Mouse (Mus musculus): ENCODE measurements around the gene Pdf. TPM values are rescaled to one million over a fixed set of nuclear protein-coding genes. Genes with fewer than 3 reads are reported as not detected.
"Not testable (repeated sequence)": the region's sequence is repeated elsewhere in the genome, so short reads cannot be mapped to it uniquely, and the experiment has no call there.

Gene Pdf
- polyA plus RNA-seq, 1 experiment from 2014 or later, result 53.2 TPM

- Histone ChIP-seq H3K27me3 (ENCODE audit: control insufficient read depth, insufficient read depth, low read length) (no peaks in the 10 kb centered on the region), H3K36me3 (ENCODE audit: control insufficient read depth, insufficient read depth) (no peaks in the 10 kb centered on the region), H3K9ac (ENCODE audit: low read length) (no peak overlapping the region), H3K4me2 (ENCODE audit: low read depth, low read length) (no peak overlapping the region), H3K4me1 (ENCODE audit: control insufficient read depth, insufficient read depth, low read length) (peaks cover 15% of the 10 kb centered on the region), H3K9me3 (replicated peaks; ENCODE audit: control insufficient read depth, low read length) (no peaks in the 10 kb centered on the region; the same call in 1 of the 2 replicates), H3K27ac (ENCODE audit: low read length) (no peak overlapping the region), H3K4me3 (ENCODE audit: low read length) (no peak overlapping the region)
- no peak for ATAC-seq (replicated peaks; ENCODE audit: extremely low read depth, insufficient read depth, low FRiP score)
- 74% methylated on average over 3 of the region's 3 CpGs for WGBS
Observed at GRCm38 (mm10) chr8:107029310-107029709, 19.1 kb downstream of the Pdf start.

- Histone ChIP-seq H3K27me3 (ENCODE audit: control insufficient read depth, insufficient read depth, low read length) (no peaks in the 10 kb centered on the region), H3K4me2 (ENCODE audit: low read depth, low read length) (no peak overlapping the region), H3K4me3 (ENCODE audit: low read length) (no peak overlapping the region), H3K36me3 (ENCODE audit: control insufficient read depth, insufficient read depth) (no peaks in the 10 kb centered on the region), H3K4me1 (ENCODE audit: control insufficient read depth, insufficient read depth, low read length) (no peaks in the 10 kb centered on the region), H3K27ac (ENCODE audit: low read length) (no peak overlapping the region), H3K9ac (ENCODE audit: low read length) (no peak overlapping the region), H3K9me3 (replicated peaks; ENCODE audit: control insufficient read depth, low read length) (no peaks in the 10 kb centered on the region)
- WGBS, result 83% methylated on average over 8 of the region's 8 CpGs
- ATAC-seq (replicated peaks; ENCODE audit: extremely low read depth, insufficient read depth, low FRiP score), result no peak
Observed at GRCm38 (mm10) chr8:107023479-107023878, 24.9 kb downstream of the Pdf start.

- Histone ChIP-seq H3K27ac (ENCODE audit: low read length) (no peak overlapping the region), H3K4me3 (ENCODE audit: low read length) (no peak overlapping the region), H3K4me1 (ENCODE audit: control insufficient read depth, insufficient read depth, low read length) (no peaks in the 10 kb centered on the region), H3K9ac (ENCODE audit: low read length) (no peak overlapping the region), H3K36me3 (ENCODE audit: control insufficient read depth, insufficient read depth) (peaks cover 7% of the 10 kb centered on the region; the same call in 1 of the 2 replicates), H3K9me3 (replicated peaks; ENCODE audit: control insufficient read depth, low read length) (no peaks in the 10 kb centered on the region), H3K27me3 (ENCODE audit: control insufficient read depth, insufficient read depth, low read length) (no peaks in the 10 kb centered on the region), H3K4me2 (ENCODE audit: low read depth, low read length) (no peak overlapping the region)
- no peak for ATAC-seq (replicated peaks; ENCODE audit: extremely low read depth, insufficient read depth, low FRiP score)
- WGBS, result 70% methylated on average over 1 of the region's 1 CpGs
Observed at GRCm38 (mm10) chr8:107014915-107015314, 33.5 kb downstream of the Pdf start.

GRCm38 (mm10) chr8:107012666-107013065 lies 35.7 kb downstream of the Pdf start:
- no peaks in the 10 kb centered on the region for H3K9me3 ChIP-seq (replicated peaks; ENCODE audit: control insufficient read depth, low read length)
- H3K36me3 ChIP-seq (ENCODE audit: control insufficient read depth, insufficient read depth), result peaks cover 7% of the 10 kb centered on the region; the same call in 1 of the 2 replicates
- 83% methylated on average over 2 of the region's 2 CpGs for WGBS
- no peak for ATAC-seq (replicated peaks; ENCODE audit: extremely low read depth, insufficient read depth, low FRiP score)
- H3K27me3 ChIP-seq (ENCODE audit: control insufficient read depth, insufficient read depth, low read length), result no peaks in the 10 kb centered on the region
- H3K27ac ChIP-seq (ENCODE audit: low read length), result no peak overlapping the region
- no peak overlapping the region for H3K9ac ChIP-seq (ENCODE audit: low read length)
- H3K4me3 ChIP-seq (ENCODE audit: low read length), result no peak overlapping the region
- no peak overlapping the region for H3K4me2 ChIP-seq (ENCODE audit: low read depth, low read length)
- no peaks in the 10 kb centered on the region for H3K4me1 ChIP-seq (ENCODE audit: control insufficient read depth, insufficient read depth, low read length)

GRCm38 (mm10) chr8:107007795-107008194 lies 40.6 kb downstream of the Pdf start:
- Histone ChIP-seq H3K4me2 (ENCODE audit: low read depth, low read length) (no peak overlapping the region), H3K27me3 (ENCODE audit: control insufficient read depth, insufficient read depth, low read length) (no peaks in the 10 kb centered on the region), H3K9ac (ENCODE audit: low read length) (no peak overlapping the region), H3K4me3 (ENCODE audit: low read length) (no peak overlapping the region), H3K9me3 (replicated peaks; ENCODE audit: control insufficient read depth, low read length) (no peaks in the 10 kb centered on the region), H3K4me1 (ENCODE audit: control insufficient read depth, insufficient read depth, low read length) (0 out of 2 replicates have a peak, but pooled peaks cover 5% of the 10 kb centered on the region), H3K36me3 (ENCODE audit: control insufficient read depth, insufficient read depth) (peaks cover 7% of the 10 kb centered on the region), H3K27ac (ENCODE audit: low read length) (no peak overlapping the region)
- 77% methylated on average over 3 of the region's 3 CpGs for WGBS
- ATAC-seq (replicated peaks; ENCODE audit: extremely low read depth, insufficient read depth, low FRiP score), result no peak

GRCm38 (mm10) chr8:107002532-107002931 lies 45.9 kb downstream of the Pdf start:
- peak; percentile 58; the same call in 1 of the 2 replicates for ATAC-seq (replicated peaks; ENCODE audit: extremely low read depth, insufficient read depth, low FRiP score)
- Histone ChIP-seq H3K4me1 (ENCODE audit: control insufficient read depth, insufficient read depth, low read length) (0 out of 2 replicates have a peak, but pooled peaks cover 5% of the 10 kb centered on the region), H3K4me3 (ENCODE audit: low read length) (no peak overlapping the region), H3K4me2 (ENCODE audit: low read depth, low read length) (no peak overlapping the region), H3K27me3 (ENCODE audit: control insufficient read depth, insufficient read depth, low read length) (no peaks in the 10 kb centered on the region), H3K9me3 (replicated peaks; ENCODE audit: control insufficient read depth, low read length) (no peaks in the 10 kb centered on the region), H3K27ac (ENCODE audit: low read length) (no peak overlapping the region), H3K36me3 (ENCODE audit: control insufficient read depth, insufficient read depth) (peaks cover 5% of the 10 kb centered on the region), H3K9ac (ENCODE audit: low read length) (no peak overlapping the region)
- 34% methylated on average over 5 of the region's 5 CpGs for WGBS

GRCm38 (mm10) chr8:106999068-106999467 lies 49.3 kb downstream of the Pdf start:
- WGBS, result 81% methylated on average over 1 of the region's 1 CpGs
- no peak overlapping the region for H3K4me2 ChIP-seq (ENCODE audit: low read depth, low read length)
- H3K4me3 ChIP-seq (ENCODE audit: low read length), result no peak overlapping the region
- H3K27me3 ChIP-seq (ENCODE audit: control insufficient read depth, insufficient read depth, low read length), result no peaks in the 10 kb centered on the region
- peaks cover 2% of the 10 kb centered on the region for H3K36me3 ChIP-seq (ENCODE audit: control insufficient read depth, insufficient read depth)
- H3K27ac ChIP-seq (ENCODE audit: low read length), result no peak overlapping the region
- no peaks in the 10 kb centered on the region for H3K9me3 ChIP-seq (replicated peaks; ENCODE audit: control insufficient read depth, low read length)
- H3K4me1 ChIP-seq (ENCODE audit: control insufficient read depth, insufficient read depth, low read length), result no peaks in the 10 kb centered on the region
- no peak overlapping the region for H3K9ac ChIP-seq (ENCODE audit: low read length)
- ATAC-seq (replicated peaks; ENCODE audit: extremely low read depth, insufficient read depth, low FRiP score), result no peak

GRCm38 (mm10) chr8:106997416-106997815 lies 51.0 kb downstream of the Pdf start:
- H3K4me1 ChIP-seq (ENCODE audit: control insufficient read depth, insufficient read depth, low read length), result no peaks in the 10 kb centered on the region
- no peak overlapping the region for H3K4me2 ChIP-seq (ENCODE audit: low read depth, low read length)
- H3K9ac ChIP-seq (ENCODE audit: low read length), result no peak overlapping the region
- no peaks in the 10 kb centered on the region for H3K9me3 ChIP-seq (replicated peaks; ENCODE audit: control insufficient read depth, low read length)
- peaks cover 2% of the 10 kb centered on the region for H3K36me3 ChIP-seq (ENCODE audit: control insufficient read depth, insufficient read depth)
- no peaks in the 10 kb centered on the region for H3K27me3 ChIP-seq (ENCODE audit: control insufficient read depth, insufficient read depth, low read length)
- no peak for ATAC-seq (replicated peaks; ENCODE audit: extremely low read depth, insufficient read depth, low FRiP score)
- no peak overlapping the region for H3K4me3 ChIP-seq (ENCODE audit: low read length)
- no peak overlapping the region for H3K27ac ChIP-seq (ENCODE audit: low read length)
- 70% methylated on average over 4 of the region's 4 CpGs for WGBS

GRCm38 (mm10) chr8:106996339-106996738 lies 52.1 kb downstream of the Pdf start:
- H3K4me1 ChIP-seq (ENCODE audit: control insufficient read depth, insufficient read depth, low read length); H3K27ac ChIP-seq (ENCODE audit: low read length); H3K9me3 ChIP-seq (replicated peaks; ENCODE audit: control insufficient read depth, low read length); H3K4me2 ChIP-seq (ENCODE audit: low read depth, low read length); ATAC-seq (replicated peaks; ENCODE audit: extremely low read depth, insufficient read depth, low FRiP score); H3K36me3 ChIP-seq (ENCODE audit: control insufficient read depth, insufficient read depth); H3K27me3 ChIP-seq (ENCODE audit: control insufficient read depth, insufficient read depth, low read length); H3K9ac ChIP-seq (ENCODE audit: low read length); H3K4me3 ChIP-seq (ENCODE audit: low read length): not testable (repeated sequence)
- 88% methylated on average over 4 of the region's 4 CpGs for WGBS
